Mouse (Mus musculus) liver, embryonic 12.5 days (tissue): ENCODE measurements around the gene 9030025P20Rik. TPM values are rescaled to one million over a fixed set of nuclear protein-coding genes. Genes with fewer than 3 reads are reported as not detected.
"Not testable (repeated sequence)": the region's sequence is repeated elsewhere in the genome, so short reads cannot be mapped to it uniquely, and the experiment has no call there.

ENCODE experiments used
- ATAC-seq: fragments of 200-750 bp; cut with Nextera tagmentation; 2 replicates; pipeline ENCODE4 v1.8.0; 2017; ENCODE audit warnings: moderate number of reproducible peaks, mild to moderate bottlenecking, moderate library complexity
- H3K27ac ChIP-seq: fragments of 300-500 bp; sonication (generic); 2 replicates; pipeline ENCODE4 v1.5.1; 2016; ENCODE audit warnings: mild to moderate bottlenecking
- H3K27me3 ChIP-seq: fragments of 300-500 bp; sonication (generic); replicated peaks from 2 replicates; pipeline ENCODE4 v1.6.1; 2016; ENCODE audit warnings: mild to moderate bottlenecking, moderate library complexity
- H3K36me3 ChIP-seq: fragments of 300-500 bp; sonication (generic); 2 replicates; pipeline ENCODE4 v1.6.1; 2016; ENCODE audit warnings: mild to moderate bottlenecking, moderate library complexity
- H3K4me1 ChIP-seq: fragments of 300-500 bp; sonication (generic); 2 replicates; pipeline ENCODE4 v1.6.1; 2016
- H3K4me2 ChIP-seq: fragments of 300-500 bp; sonication (generic); 2 replicates; pipeline ENCODE4 v1.6.1; 2016; ENCODE audit warnings: mild to moderate bottlenecking, moderate library complexity
- H3K4me3 ChIP-seq: fragments of 300-500 bp; sonication (generic); 2 replicates; pipeline ENCODE4 v1.5.1; 2016; ENCODE audit warnings: mild to moderate bottlenecking, moderate library complexity
- H3K9ac ChIP-seq: fragments of 300-500 bp; sonication (generic); 2 replicates; pipeline ENCODE4 v1.6.1; 2016; ENCODE audit warnings: mild to moderate bottlenecking, moderate library complexity
- H3K9me3 ChIP-seq: fragments of 300-500 bp; sonication (generic); replicated peaks from 2 replicates; pipeline ENCODE4 v1.6.1; 2016; ENCODE audit warnings: mild to moderate bottlenecking, moderate library complexity
- WGBS: fragments of 180-500 bp; shearing (Covaris S2); methylation state at CpG from one replicate; pipeline ENCODE4 v1.1.7; 2016; ENCODE audit not compliant: insufficient replicate concordance; 5-methylcytosine and 5-hydroxymethylcytosine counted together
- polyA plus RNA-seq: library from polyadenylated mRNA; unstranded; fragments of >200 nt; fragmentation: Nextera tagmentation; extraction: Ambion mirVana; gene quantifications from 2 replicates; pipeline ENCODE4 v1.2.1, GENCODE M21; 2016

Gene 9030025P20Rik
- polyA plus RNA-seq, 1 experiment from 2014 or later, result 7.1 TPM

DNA sequence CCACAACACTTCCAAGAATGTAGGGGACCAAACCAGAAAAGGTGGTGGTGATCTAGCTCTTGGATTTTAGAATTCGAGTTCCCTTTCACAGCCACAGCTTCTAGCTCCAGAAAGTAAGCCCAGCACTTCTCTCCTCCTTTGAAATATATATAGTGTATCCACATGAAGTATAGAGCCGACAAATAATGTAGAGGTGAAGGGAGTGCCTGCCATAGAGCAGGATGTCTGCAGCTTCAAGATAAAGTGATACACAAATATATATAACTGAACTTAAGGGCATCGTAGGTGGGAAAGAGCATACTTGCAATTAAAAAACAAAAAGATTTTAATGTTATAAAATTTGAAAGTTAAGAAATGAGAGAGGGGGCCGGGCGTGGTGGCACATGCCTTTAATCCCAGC, 15.9 kb downstream of the 9030025P20Rik start:
- H3K4me3 ChIP-seq, H3K36me3 ChIP-seq, H3K4me2 ChIP-seq, H3K27me3 ChIP-seq, H3K9me3 ChIP-seq, H3K9ac ChIP-seq, H3K4me1 ChIP-seq, H3K27ac ChIP-seq: not testable (repeated sequence)
- ATAC-seq, result peak; percentile 21; the same call in 1 of the 2 replicates
- no CpG with 5 or more reads among the region's 5 CpGs for WGBS

DNA sequence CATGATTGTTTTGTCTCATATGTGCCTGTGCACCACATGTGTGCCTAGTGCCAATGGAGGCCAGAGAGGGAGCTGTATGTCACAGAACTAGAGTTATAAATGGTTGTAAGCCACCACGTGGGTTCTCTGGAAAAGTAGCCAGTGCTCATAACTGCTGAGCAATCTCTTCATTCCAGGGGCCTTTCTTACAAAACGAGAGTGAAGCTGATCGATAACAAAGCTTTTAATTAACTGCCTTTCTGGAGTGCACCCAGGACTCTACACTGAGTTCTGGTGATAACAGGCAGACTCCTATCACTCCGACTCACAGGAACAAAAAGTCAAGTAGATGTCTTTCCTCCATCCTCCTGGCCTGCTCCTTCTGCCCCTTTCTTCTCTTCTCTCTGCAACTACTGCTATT, 21.8 kb downstream of the 9030025P20Rik start:
- ATAC-seq, result peak; percentile 81
- H3K9ac ChIP-seq, H3K36me3 ChIP-seq, H3K27ac ChIP-seq, H3K9me3 ChIP-seq, H3K4me3 ChIP-seq, H3K27me3 ChIP-seq, H3K4me1 ChIP-seq, H3K4me2 ChIP-seq: not testable (repeated sequence)
- no CpG with 5 or more reads among the region's 4 CpGs for WGBS

DNA sequence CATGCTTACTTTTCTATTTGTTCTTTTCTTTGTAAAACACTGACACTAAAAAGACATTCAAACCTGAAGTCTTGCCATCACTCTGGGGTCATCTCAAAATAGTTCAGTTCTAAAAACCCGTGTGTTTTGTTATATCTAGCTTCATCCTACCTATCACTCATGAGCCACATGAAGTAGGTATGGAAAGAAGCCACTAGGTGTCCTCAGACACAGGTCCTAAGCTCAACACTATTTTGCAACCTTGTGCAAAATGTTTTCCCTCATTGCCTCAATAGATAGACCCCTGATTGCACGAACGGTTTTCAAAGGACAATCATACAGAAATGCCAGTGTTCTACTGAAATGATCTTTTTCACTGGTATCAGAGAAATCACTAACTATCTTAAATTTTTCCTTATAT, 30.8 kb downstream of the 9030025P20Rik start:
- not testable (repeated sequence) for H3K27me3 ChIP-seq, H3K4me2 ChIP-seq, H3K9ac ChIP-seq, H3K36me3 ChIP-seq, H3K4me1 ChIP-seq, H3K9me3 ChIP-seq, H3K4me3 ChIP-seq, H3K27ac ChIP-seq
- WGBS, result no CpG with 5 or more reads among the region's 3 CpGs
- ATAC-seq, result peak; percentile 34; the same call in 1 of the 2 replicates

DNA sequence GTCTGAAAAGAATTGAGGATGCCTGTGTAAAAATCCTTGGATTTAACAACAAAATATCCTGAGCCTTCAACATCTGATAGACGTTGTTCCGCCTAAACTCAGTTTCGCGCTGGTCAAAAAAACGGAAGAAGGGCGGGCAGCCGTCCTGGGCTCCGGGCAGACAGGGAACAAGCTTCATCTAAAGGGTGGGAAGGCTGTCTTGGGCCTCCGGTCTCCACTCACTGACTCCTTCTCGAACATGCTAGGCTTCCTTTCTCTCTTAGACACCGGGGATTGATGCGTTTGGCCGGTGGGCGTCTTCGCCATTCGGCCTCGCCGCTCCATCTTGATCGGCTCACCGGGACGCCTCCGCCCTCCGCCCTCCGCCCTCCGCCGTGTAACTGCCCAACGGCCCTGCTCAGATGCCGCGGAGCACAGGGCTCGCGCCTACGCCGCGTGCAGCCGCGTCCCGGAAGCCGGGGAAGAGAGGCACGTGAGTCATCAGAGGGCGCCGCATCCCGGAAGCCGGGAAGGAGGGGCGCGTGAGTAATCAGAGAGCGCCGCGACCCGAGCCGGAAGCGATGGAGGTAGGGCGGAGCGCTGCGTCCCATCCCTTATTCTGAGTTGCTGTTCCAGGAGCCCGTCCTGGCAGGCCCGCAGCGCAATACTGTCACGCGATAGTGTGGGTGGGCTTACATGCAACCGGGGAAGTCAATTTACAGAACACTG, 31.6 kb downstream of the 9030025P20Rik start, which contains the start of gene Gm3435:
Gene Gm3435, plus strand, starts transcription at position 471 of the 708 bp plus-strand sequence.
- no CpG with 5 or more reads among the region's 60 CpGs for WGBS
- not testable (repeated sequence) for H3K4me2 ChIP-seq
- ATAC-seq, result peak; percentile 95

DNA sequence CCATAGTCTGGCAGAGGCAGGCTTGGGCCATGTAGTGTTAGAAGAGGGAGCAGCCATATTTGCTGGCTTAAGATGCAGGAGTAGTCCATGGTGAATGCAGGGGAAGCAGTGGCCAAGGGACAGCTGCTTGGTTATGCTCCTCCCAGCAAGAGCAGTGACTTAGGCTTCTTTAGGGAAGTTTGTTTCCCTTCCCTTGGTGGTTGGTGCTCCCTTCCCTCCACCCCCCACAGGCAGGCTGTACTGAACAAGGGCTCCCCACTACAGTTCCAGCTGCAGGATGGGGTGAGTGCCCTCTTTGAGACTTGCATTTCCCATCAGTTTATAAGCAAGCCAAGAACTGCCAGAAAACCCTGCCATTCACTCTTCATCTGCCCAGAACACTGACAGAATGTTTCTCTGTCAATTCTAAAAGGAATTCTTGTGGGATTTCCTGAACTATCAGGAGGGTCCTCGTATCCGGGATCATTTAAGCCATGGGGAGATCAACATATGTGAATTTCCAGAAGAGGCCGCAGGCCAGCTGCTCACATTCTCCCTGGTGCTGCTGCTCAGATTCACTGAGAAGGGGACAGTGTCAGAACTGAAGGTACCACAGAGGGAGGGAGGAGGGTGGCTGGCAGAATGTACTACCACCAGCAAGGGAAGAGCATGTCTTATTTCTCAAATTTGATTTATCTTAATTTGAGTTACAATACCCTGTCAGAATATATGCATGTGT, 43.4 kb downstream of the 9030025P20Rik start:
- ATAC-seq, H3K27me3 ChIP-seq, H3K4me1 ChIP-seq, H3K36me3 ChIP-seq, H3K4me3 ChIP-seq, H3K9me3 ChIP-seq, H3K9ac ChIP-seq: not testable (repeated sequence)
- 70% methylated on average over 3 of the region's 3 CpGs for WGBS
- Histone ChIP-seq H3K27ac (peak overlapping the region; percentile 68; the same call in 1 of the 2 replicates), H3K4me2 (peak overlapping the region; percentile 35; the same call in 1 of the 2 replicates)

More for the DNA sequence above, 31.6 kb downstream of the 9030025P20Rik start, which contains the start of gene Gm3435:
- not testable (repeated sequence) for H3K36me3 ChIP-seq, H3K9me3 ChIP-seq, H3K27me3 ChIP-seq, H3K27ac ChIP-seq, H3K9ac ChIP-seq, H3K4me3 ChIP-seq, H3K4me1 ChIP-seq

GRCm38 (mm10) chr17:15023878-15024492, 45.7 kb downstream of the 9030025P20Rik start:
- not testable (repeated sequence) for H3K9ac ChIP-seq, H3K27me3 ChIP-seq, H3K9me3 ChIP-seq, H3K4me3 ChIP-seq, H3K36me3 ChIP-seq, H3K4me2 ChIP-seq, H3K27ac ChIP-seq, H3K4me1 ChIP-seq
- no CpG with 5 or more reads among the region's 97 CpGs for WGBS
- ATAC-seq, result peak; percentile 72

DNA sequence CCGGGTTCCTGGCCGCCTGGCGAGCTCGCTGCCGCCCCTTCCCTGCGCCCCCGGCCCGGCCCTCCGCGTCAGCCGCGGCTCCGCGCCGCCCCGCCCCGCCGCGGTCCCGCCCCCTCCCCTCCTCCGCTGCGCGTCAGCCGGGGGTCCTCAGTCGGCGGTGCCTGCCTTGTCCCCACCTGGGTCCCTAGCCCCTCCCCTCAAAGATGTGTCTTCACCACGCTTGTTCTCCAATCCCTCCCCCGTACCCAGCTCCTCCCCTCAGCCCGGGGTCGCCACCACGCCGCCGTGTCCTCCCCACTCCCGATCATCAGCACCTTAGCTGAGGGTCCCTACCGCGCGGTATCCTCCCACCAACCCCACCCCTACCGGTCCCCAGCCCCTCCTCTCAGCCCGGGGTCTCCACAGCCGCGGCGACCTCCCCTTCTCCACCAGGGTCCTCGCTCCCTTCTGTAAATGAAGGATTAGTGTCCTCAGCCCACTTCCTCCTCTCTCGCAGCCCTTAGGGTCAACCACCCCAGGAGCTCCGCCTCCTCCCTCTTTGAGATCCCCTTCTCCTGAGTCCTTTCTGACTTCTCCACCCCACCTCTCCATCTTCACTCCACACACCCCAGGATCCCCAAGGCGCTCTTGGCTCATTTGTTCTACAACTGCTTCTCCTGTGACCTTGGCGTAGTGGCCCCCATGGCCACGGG, 46.4 kb downstream of the 9030025P20Rik start:
- not testable (repeated sequence) for H3K27ac ChIP-seq, H3K9ac ChIP-seq, H3K4me3 ChIP-seq, H3K27me3 ChIP-seq, H3K9me3 ChIP-seq, H3K4me2 ChIP-seq, H3K36me3 ChIP-seq, H3K4me1 ChIP-seq
- ATAC-seq, result peak; percentile 54
- no CpG with 5 or more reads among the region's 48 CpGs for WGBS

GRCm38 (mm10) chr17:15025513-15025912, 47.2 kb downstream of the 9030025P20Rik start:
- not testable (repeated sequence) for H3K4me3 ChIP-seq, H3K9ac ChIP-seq, H3K27me3 ChIP-seq, H3K4me1 ChIP-seq, H3K36me3 ChIP-seq, H3K4me2 ChIP-seq, H3K27ac ChIP-seq, H3K9me3 ChIP-seq
- no CpG with 5 or more reads among the region's 6 CpGs for WGBS
- peak; percentile 31; the same call in 1 of the 2 replicates for ATAC-seq

GRCm38 (mm10) chr17:15031414-15031813, 53.1 kb downstream of the 9030025P20Rik start:
- not testable (repeated sequence) for H3K27me3 ChIP-seq, H3K4me3 ChIP-seq, H3K4me1 ChIP-seq, H3K36me3 ChIP-seq, H3K9me3 ChIP-seq, H3K27ac ChIP-seq, H3K9ac ChIP-seq, H3K4me2 ChIP-seq
- peak; percentile 84 for ATAC-seq
- WGBS, result no CpG with 5 or more reads among the region's 4 CpGs

DNA sequence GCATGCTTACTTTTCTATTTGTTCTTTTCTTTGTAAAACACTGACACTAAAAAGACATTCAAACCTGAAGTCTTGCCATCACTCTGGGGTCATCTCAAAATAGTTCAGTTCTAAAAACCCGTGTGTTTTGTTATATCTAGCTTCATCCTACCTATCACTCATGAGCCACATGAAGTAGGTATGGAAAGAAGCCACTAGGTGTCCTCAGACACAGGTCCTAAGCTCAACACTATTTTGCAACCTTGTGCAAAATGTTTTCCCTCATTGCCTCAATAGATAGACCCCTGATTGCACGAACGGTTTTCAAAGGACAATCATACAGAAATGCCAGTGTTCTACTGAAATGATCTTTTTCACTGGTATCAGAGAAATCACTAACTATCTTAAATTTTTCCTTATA, 62.2 kb downstream of the 9030025P20Rik start:
- not testable (repeated sequence) for H3K27me3 ChIP-seq, H3K4me3 ChIP-seq, H3K4me1 ChIP-seq, H3K9ac ChIP-seq, H3K36me3 ChIP-seq, H3K27ac ChIP-seq, H3K4me2 ChIP-seq, H3K9me3 ChIP-seq
- ATAC-seq, result peak; percentile 33; the same call in 1 of the 2 replicates
- no CpG with 5 or more reads among the region's 3 CpGs for WGBS
